Mouse (Mus musculus): ENCODE measurements around the gene Zfp970. TPM values are rescaled to one million over a fixed set of nuclear protein-coding genes. Genes with fewer than 3 reads are reported as not detected.

Gene Zfp970
- total RNA-seq, 2 experiments from 2014 or later = 20.1 to 22.6 TPM

Other genes with a start within 250 kb of the Zfp970 start
- 1 to 10 TPM in 1 of 2 experiments, under 1 TPM in 1; 0.75 to 1.2 TPM for gene Gm14409, start 197.7 kb upstream of the Zfp970 start, total RNA-seq (2021)
- gene Gm14412, start 140.4 kb upstream of the Zfp970 start, total RNA-seq (2021) = 1 to 10 TPM; 2.4 to 2.5 TPM
- 10 to 100 TPM; 24.7 to 26.6 TPM for gene Gm14418, start 66.4 kb upstream of the Zfp970 start, total RNA-seq (2021)
- gene Gm14403, start 33.5 kb downstream of the Zfp970 start, total RNA-seq (2021) = 10 to 100 TPM; 20.9 to 21.9 TPM
- not detected for gene Gm14406, start 113.5 kb downstream of the Zfp970 start, total RNA-seq (2021)

Measured in left cerebral cortex, postnatal 14 days (tissue).